Mouse (Mus musculus): ENCODE data around the gene Nnmt. TPM values are rescaled to one million over a fixed set of nuclear protein-coding genes. Genes with fewer than 3 reads are reported as not detected.

Gene Nnmt
- polyA plus RNA-seq, 1 experiment = 48.9 TPM

GRCm38 (mm10) chr9:48586332-48586731, 18.6 kb downstream of the Nnmt start:
- TF ChIP-seq CTCF (IDR thresholded peaks at IDR 0.05; ENCODE audit: borderline replicate concordance, insufficient read depth, low read length) (peak; percentile 69; the same call in 1 of the 2 replicates), POLR2A (IDR thresholded peaks at IDR 0.05; ENCODE audit: low read depth, low read length) (no peak)
- H3K4me1 ChIP-seq (ENCODE audit: control insufficient read depth, insufficient read depth, low read length) = no peaks in the 10 kb centered on the region
- no peak overlapping the region for H3K4me3 ChIP-seq (ENCODE audit: insufficient read depth, low read length)
- no peak overlapping the region for H3K27ac ChIP-seq (ENCODE audit: insufficient read depth, low read length)

DNA sequence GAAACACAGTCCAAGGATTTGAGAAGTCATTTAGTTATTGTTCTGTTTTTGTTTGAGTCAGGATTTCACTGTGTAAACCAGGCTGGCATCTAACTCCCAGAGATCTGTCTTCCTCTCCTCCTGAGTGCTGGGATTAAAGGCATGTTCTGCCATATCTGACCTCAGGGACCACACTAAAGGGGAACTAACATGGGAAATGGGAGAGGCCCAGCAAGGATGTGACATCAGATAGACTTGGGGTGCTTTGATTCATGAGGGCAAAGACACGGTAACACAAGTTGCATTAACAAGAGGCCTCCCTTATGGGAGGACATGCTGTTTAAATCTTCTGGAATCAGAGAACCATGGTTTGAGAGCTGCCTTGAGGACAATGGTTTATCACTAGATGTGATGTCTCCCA, 24.1 kb downstream of the Nnmt start:
- TF ChIP-seq CTCF (IDR thresholded peaks at IDR 0.05; ENCODE audit: borderline replicate concordance, insufficient read depth, low read length) = no peak
- TF ChIP-seq POLR2A (IDR thresholded peaks at IDR 0.05; ENCODE audit: low read depth, low read length) = no peak
- Histone ChIP-seq H3K27ac (ENCODE audit: insufficient read depth, low read length) (no peak overlapping the region), H3K4me3 (ENCODE audit: insufficient read depth, low read length) (no peak overlapping the region), H3K4me1 (ENCODE audit: control insufficient read depth, insufficient read depth, low read length) (no peaks in the 10 kb centered on the region; the same call in 1 of the 2 replicates)

DNA sequence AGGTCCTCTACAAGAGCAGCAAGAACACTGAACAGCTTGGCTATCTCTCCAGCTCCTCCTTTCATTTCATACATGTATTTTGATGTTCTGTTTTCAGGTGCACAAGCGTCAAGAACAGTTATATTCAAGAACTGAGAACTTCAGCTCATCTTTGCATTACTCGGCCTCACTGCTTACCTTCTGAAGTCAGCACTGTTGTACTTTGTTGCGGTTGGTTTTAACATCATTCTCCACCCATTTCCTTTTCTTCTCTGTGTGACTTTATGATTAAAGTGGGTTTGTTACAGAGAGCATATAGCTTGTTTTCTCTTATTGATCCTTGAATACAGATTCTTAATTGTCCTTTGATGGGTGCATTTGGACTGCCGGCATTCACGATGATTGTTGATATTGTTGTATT, 42.6 kb downstream of the Nnmt start:
- no peak overlapping the region for H3K4me3 ChIP-seq (ENCODE audit: insufficient read depth, low read length)
- no peak for TF ChIP-seq POLR2A (IDR thresholded peaks at IDR 0.05; ENCODE audit: low read depth, low read length)
- no peak for TF ChIP-seq CTCF (IDR thresholded peaks at IDR 0.05; ENCODE audit: borderline replicate concordance, insufficient read depth, low read length)
- H3K4me1 ChIP-seq (ENCODE audit: control insufficient read depth, insufficient read depth, low read length) = no peaks in the 10 kb centered on the region
- no peak overlapping the region for H3K27ac ChIP-seq (ENCODE audit: insufficient read depth, low read length)

DNA sequence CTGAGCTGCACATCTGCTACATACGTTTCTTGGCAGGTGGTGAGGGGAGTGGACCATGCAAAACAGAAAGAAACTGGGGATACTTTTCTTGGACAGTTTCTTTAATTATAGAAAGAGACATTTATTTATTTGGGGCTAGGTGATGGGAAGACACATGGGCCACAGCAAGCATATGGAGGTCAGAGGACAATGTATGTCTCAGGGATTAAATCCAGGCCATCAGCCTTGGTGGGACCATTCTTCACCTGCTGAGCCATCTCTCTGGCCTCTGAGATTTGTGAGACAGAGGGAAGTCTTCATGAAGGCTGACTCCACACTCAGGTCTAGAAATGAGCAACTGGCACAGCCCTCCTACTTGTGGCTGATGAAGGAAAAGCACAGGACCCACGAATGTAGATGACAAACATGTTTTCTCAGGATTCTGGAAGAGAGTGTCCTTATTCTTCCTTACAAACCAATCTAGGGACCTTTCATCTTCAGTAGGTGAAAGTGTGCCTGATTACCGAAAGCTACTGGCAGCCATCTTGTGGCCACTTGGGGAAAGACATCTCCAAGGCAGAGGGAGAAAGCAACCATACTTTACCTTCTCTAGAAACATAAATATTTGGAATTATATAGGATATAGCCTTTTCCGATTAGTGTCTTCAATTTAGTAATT, 45.3 kb downstream of the Nnmt start:
- no peak for TF ChIP-seq POLR2A (IDR thresholded peaks at IDR 0.05; ENCODE audit: low read depth, low read length)
- peak; percentile 53; the same call in 1 of the 2 replicates for TF ChIP-seq CTCF (IDR thresholded peaks at IDR 0.05; ENCODE audit: borderline replicate concordance, insufficient read depth, low read length)
- Histone ChIP-seq H3K27ac (ENCODE audit: insufficient read depth, low read length) (no peak overlapping the region), H3K4me3 (ENCODE audit: insufficient read depth, low read length) (no peak overlapping the region), H3K4me1 (ENCODE audit: control insufficient read depth, insufficient read depth, low read length) (no peaks in the 10 kb centered on the region)

DNA sequence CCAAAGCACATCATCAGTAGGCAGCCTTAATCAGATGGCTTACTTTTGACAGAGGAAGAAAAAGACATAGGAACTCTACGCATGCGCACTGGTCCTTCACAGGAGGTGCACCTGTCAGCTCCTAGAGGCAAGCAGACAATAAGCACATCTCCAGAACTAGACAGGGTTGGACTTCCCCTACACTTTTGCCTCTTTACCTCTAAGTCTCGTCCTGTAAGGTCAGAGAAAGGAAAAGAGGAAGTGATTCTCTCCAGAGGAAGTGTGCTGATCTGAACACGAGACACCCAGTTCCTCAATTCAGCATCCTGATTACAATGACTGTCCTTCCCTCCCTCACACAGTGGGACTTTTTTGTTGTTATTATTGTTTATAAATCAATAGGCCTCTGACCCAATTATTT, 46.3 kb downstream of the Nnmt start:
- no peak overlapping the region for H3K27ac ChIP-seq (ENCODE audit: insufficient read depth, low read length)
- H3K4me1 ChIP-seq (ENCODE audit: control insufficient read depth, insufficient read depth, low read length) = no peaks in the 10 kb centered on the region
- TF ChIP-seq POLR2A (IDR thresholded peaks at IDR 0.05; ENCODE audit: low read depth, low read length) = no peak
- no peak for TF ChIP-seq CTCF (IDR thresholded peaks at IDR 0.05; ENCODE audit: borderline replicate concordance, insufficient read depth, low read length)
- H3K4me3 ChIP-seq (ENCODE audit: insufficient read depth, low read length) = no peak overlapping the region

DNA sequence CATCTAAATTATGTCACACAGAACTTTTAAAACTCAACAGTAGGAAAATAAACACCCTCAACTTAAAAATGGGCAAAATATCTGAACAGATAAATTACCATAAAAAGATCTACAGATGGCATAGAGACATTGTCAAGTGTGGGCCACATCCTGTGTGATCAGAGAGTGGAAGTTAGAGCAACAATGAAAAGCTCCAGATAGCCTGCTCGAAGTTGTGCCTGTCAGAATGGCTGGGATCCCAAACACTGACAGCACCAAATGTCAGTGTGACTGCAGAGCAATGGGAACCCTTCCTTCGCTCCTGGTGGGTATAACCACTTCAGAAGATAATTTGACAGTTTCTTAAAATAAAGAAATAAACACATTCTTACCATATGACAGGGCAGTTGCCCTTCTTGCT, 55.9 kb downstream of the Nnmt start:
- no peak for TF ChIP-seq POLR2A (IDR thresholded peaks at IDR 0.05; ENCODE audit: low read depth, low read length)
- TF ChIP-seq CTCF (IDR thresholded peaks at IDR 0.05; ENCODE audit: borderline replicate concordance, insufficient read depth, low read length) = no peak
- no peak overlapping the region for H3K4me3 ChIP-seq (ENCODE audit: insufficient read depth, low read length)
- no peak overlapping the region for H3K27ac ChIP-seq (ENCODE audit: insufficient read depth, low read length)
- no peaks in the 10 kb centered on the region for H3K4me1 ChIP-seq (ENCODE audit: control insufficient read depth, insufficient read depth, low read length)

GRCm38 (mm10) chr9:48547233-48547632, 57.7 kb downstream of the Nnmt start:
- Histone ChIP-seq H3K4me3 (ENCODE audit: insufficient read depth, low read length) (no peak overlapping the region), H3K27ac (ENCODE audit: insufficient read depth, low read length) (no peak overlapping the region), H3K4me1 (ENCODE audit: control insufficient read depth, insufficient read depth, low read length) (no peaks in the 10 kb centered on the region)
- TF ChIP-seq CTCF (IDR thresholded peaks at IDR 0.05; ENCODE audit: borderline replicate concordance, insufficient read depth, low read length) (no peak), POLR2A (IDR thresholded peaks at IDR 0.05; ENCODE audit: low read depth, low read length) (no peak)

Other genes with a start within 250 kb of the Nnmt start
- 239 and 250 TPM in 2 replicates for gene Rexo2, start 124.5 kb downstream of the Nnmt start, polyA plus RNA-seq (2011; ENCODE audit: insufficient read length, low read depth, missing spikeins)
- gene Rbm7, start 109.9 kb downstream of the Nnmt start, polyA plus RNA-seq (2011; ENCODE audit: insufficient read length, low read depth, missing spikeins) = 65.5 and 68.6 TPM in 2 replicates
- gene Gm5617, start 109.7 kb downstream of the Nnmt start, polyA plus RNA-seq (2011; ENCODE audit: insufficient read length, low read depth, missing spikeins) = 5.8 and 7.8 TPM in 2 replicates
- not detected in 2 replicates for gene Zbtb16, start 231.1 kb upstream of the Nnmt start, polyA plus RNA-seq (2011; ENCODE audit: insufficient read length, low read depth, missing spikeins)